Mouse (Mus musculus): ENCODE measurements around the gene Lamc2. TPM values are rescaled to one million over a fixed set of nuclear protein-coding genes. Genes with fewer than 3 reads are reported as not detected.

The Lamc2 gene
- polyA plus RNA-seq, 1 experiment, result 0.94 TPM

DNA sequence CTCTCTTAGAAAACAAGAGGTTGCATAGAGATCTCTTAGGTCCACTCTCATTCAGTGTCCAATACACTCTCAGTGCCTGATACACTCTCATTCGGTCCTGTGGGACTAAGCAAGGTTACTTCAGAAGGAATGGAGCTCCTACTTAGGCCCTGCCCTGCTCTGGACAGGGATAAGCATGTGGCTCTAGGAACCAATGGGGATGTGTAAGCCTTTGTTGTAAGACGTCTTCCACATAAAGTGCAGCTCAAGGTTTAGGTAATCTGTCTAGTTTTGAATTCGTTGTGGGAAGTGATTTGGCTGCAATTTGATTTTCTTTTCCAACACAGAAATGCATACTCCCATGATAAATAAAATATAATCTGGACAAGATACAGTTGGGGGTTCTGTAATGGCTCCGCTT, 6.1 kb downstream of the Lamc2 start:
- no peaks in the 10 kb centered on the region for H3K36me3 ChIP-seq (ENCODE audit: control insufficient read depth, insufficient read depth, low read length)
- no peaks in the 10 kb centered on the region for H3K27me3 ChIP-seq (ENCODE audit: control insufficient read depth, insufficient read depth, low read length)
- no peak overlapping the region for H3K27ac ChIP-seq (ENCODE audit: control insufficient read depth, insufficient read depth, low read depth, low read length)
- TF ChIP-seq CTCF (IDR thresholded peaks at IDR 0.05; ENCODE audit: control insufficient read depth, insufficient read depth, insufficient replicate concordance, low read depth, low read length) (no peak), POLR2A (IDR thresholded peaks at IDR 0.05; ENCODE audit: control insufficient read depth, low read depth, low read length) (no peak)
- no peak overlapping the region for H3K4me3 ChIP-seq (ENCODE audit: control insufficient read depth, low read depth, low read length)
- H3K4me1 ChIP-seq (ENCODE audit: control insufficient read depth, insufficient read depth, low read length), result no peaks in the 10 kb centered on the region

DNA sequence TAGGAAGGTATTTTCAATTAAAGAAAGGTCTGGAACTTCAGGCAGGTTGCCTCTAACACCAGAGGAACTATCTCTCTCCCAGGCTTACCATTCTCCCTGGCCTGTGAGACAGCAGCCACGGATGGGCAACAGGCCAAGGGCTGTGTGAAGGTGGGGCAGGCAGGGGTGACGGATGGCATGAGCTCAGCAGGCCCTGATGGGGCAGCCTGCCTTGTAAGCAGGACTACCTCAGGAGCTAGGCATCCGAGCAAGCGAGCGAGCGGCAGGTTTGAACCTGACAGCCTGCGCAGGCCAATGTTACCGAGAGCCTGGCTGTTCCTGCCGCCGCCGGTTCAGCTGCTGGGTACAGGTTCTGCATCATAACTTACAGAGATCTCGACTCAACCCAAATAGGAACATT, 11.4 kb downstream of the Lamc2 start:
- Histone ChIP-seq H3K4me3 (ENCODE audit: control insufficient read depth, low read depth, low read length) (no peak overlapping the region), H3K36me3 (ENCODE audit: control insufficient read depth, insufficient read depth, low read length) (no peaks in the 10 kb centered on the region), H3K27ac (ENCODE audit: control insufficient read depth, insufficient read depth, low read depth, low read length) (no peak overlapping the region), H3K4me1 (ENCODE audit: control insufficient read depth, insufficient read depth, low read length) (no peaks in the 10 kb centered on the region), H3K27me3 (ENCODE audit: control insufficient read depth, insufficient read depth, low read length) (no peaks in the 10 kb centered on the region)
- TF ChIP-seq CTCF (IDR thresholded peaks at IDR 0.05; ENCODE audit: control insufficient read depth, insufficient read depth, insufficient replicate concordance, low read depth, low read length) (no peak), POLR2A (IDR thresholded peaks at IDR 0.05; ENCODE audit: control insufficient read depth, low read depth, low read length) (no peak)

DNA sequence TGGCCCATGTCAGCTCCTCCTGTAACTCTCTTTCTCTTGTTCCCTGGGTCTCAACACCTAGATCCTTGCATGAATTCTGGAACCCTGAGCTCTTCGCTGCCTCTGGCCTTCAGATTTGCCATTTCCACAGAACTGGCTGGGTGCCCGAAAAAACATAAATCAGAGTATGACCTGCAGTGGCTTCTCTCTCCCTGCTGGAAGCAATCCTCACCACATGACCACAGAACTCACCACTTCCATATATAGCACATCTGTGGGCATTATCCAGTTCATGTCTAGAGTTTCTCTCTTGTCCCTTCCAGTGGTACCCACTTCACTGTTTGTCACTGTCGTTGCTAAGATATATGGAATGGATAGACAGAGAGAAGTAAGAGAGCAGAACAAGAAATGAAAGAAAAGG, 13.0 kb downstream of the Lamc2 start:
- no peaks in the 10 kb centered on the region for H3K27me3 ChIP-seq (ENCODE audit: control insufficient read depth, insufficient read depth, low read length)
- TF ChIP-seq CTCF (IDR thresholded peaks at IDR 0.05; ENCODE audit: control insufficient read depth, insufficient read depth, insufficient replicate concordance, low read depth, low read length) (no peak), POLR2A (IDR thresholded peaks at IDR 0.05; ENCODE audit: control insufficient read depth, low read depth, low read length) (no peak)
- no peaks in the 10 kb centered on the region for H3K36me3 ChIP-seq (ENCODE audit: control insufficient read depth, insufficient read depth, low read length)
- H3K27ac ChIP-seq (ENCODE audit: control insufficient read depth, insufficient read depth, low read depth, low read length), result no peak overlapping the region
- H3K4me3 ChIP-seq (ENCODE audit: control insufficient read depth, low read depth, low read length), result no peak overlapping the region
- no peaks in the 10 kb centered on the region for H3K4me1 ChIP-seq (ENCODE audit: control insufficient read depth, insufficient read depth, low read length)

DNA sequence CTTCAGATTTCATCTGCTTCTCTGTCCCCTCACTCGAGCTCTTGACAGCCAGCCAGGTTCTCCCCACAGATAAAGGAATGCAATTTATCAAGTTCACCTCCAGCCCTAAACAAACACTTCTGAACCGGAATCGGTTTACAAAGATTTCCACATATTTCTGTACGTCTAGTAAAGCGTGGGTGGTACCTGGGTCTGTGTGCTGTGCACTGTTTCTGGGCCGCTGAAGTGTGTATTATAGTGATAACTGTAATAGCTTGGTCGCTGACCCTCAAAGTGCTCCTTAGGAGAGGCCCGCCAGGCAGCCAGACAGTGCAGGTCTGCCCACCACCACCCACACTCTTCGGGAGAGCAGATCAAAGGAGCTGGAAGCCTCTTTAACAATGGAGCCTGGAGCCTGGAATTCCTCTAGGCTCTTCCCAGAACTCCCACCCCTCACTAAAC, 13.9 kb downstream of the Lamc2 start:
- Histone ChIP-seq H3K4me3 (ENCODE audit: control insufficient read depth, low read depth, low read length) (no peak overlapping the region), H3K27me3 (ENCODE audit: control insufficient read depth, insufficient read depth, low read length) (no peaks in the 10 kb centered on the region), H3K36me3 (ENCODE audit: control insufficient read depth, insufficient read depth, low read length) (no peaks in the 10 kb centered on the region), H3K4me1 (ENCODE audit: control insufficient read depth, insufficient read depth, low read length) (no peaks in the 10 kb centered on the region), H3K27ac (ENCODE audit: control insufficient read depth, insufficient read depth, low read depth, low read length) (no peak overlapping the region)
- no peak for TF ChIP-seq POLR2A (IDR thresholded peaks at IDR 0.05; ENCODE audit: control insufficient read depth, low read depth, low read length)
- no peak for TF ChIP-seq CTCF (IDR thresholded peaks at IDR 0.05; ENCODE audit: control insufficient read depth, insufficient read depth, insufficient replicate concordance, low read depth, low read length)

DNA sequence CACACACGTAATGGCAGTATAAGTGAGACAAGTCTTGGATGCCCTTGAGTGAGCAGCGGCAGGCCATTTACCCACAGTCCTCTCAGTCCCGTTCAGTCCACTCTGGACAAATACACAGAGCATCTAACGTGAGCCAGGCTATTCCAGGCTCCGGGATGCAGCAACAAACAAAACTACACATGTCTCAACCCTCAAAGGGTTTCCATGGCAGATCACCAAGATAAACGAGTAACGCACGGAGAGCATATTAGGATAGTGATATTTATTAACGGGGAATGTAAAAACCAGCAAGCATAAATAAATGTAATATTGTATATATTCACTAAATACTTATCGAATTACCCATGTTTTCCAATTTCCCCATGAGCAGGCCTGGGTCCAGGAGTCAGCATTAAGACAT, 15.2 kb downstream of the Lamc2 start:
- Histone ChIP-seq H3K36me3 (ENCODE audit: control insufficient read depth, insufficient read depth, low read length) (no peaks in the 10 kb centered on the region), H3K27ac (ENCODE audit: control insufficient read depth, insufficient read depth, low read depth, low read length) (no peak overlapping the region), H3K4me1 (ENCODE audit: control insufficient read depth, insufficient read depth, low read length) (no peaks in the 10 kb centered on the region), H3K27me3 (ENCODE audit: control insufficient read depth, insufficient read depth, low read length) (no peaks in the 10 kb centered on the region), H3K4me3 (ENCODE audit: control insufficient read depth, low read depth, low read length) (no peak overlapping the region)
- no peak for TF ChIP-seq POLR2A (IDR thresholded peaks at IDR 0.05; ENCODE audit: control insufficient read depth, low read depth, low read length)

DNA sequence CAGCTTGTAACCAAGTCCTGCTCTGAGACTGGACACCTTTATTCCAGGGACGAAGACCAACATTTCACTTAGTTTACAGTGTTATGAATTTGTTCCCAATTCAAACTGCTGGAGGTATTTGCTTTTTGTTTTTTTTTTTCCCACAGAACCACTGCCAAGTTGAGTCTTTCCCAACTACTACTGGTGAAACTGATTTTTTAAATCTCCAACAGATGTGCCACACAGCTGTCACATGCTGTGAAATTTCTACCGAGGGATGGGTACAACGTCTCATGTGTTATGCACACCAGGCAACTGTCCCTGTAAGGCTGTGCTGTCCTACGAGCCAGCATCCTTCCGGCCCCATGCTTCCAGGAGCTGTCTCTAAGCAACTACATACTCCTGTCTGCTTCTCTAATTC, 18.0 kb downstream of the Lamc2 start:
- H3K4me3 ChIP-seq (ENCODE audit: control insufficient read depth, low read depth, low read length), result no peak overlapping the region
- H3K27me3 ChIP-seq (ENCODE audit: control insufficient read depth, insufficient read depth, low read length), result no peaks in the 10 kb centered on the region
- no peaks in the 10 kb centered on the region for H3K36me3 ChIP-seq (ENCODE audit: control insufficient read depth, insufficient read depth, low read length)
- H3K4me1 ChIP-seq (ENCODE audit: control insufficient read depth, insufficient read depth, low read length), result no peaks in the 10 kb centered on the region
- no peak overlapping the region for H3K27ac ChIP-seq (ENCODE audit: control insufficient read depth, insufficient read depth, low read depth, low read length)
- TF ChIP-seq CTCF (IDR thresholded peaks at IDR 0.05; ENCODE audit: control insufficient read depth, insufficient read depth, insufficient replicate concordance, low read depth, low read length), result no peak
- no peak for TF ChIP-seq POLR2A (IDR thresholded peaks at IDR 0.05; ENCODE audit: control insufficient read depth, low read depth, low read length)

DNA sequence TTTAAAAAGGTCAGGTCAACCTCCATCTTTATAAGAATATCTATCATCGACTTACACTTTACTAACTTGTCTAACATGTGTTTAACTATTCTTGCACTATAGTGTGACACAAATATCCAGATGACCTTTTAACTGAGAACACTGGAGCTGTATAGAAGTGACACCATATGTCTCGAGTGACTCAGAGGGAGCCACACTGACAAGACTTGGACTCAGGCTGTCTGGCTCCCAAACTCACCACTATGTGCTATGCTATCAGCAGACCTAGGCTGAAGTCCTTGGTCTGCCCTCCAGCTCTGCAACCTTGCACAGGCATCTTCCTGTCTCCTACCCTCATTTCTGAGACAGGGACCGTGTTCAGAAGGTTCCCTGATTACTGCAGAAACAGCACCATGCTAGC, 22.4 kb downstream of the Lamc2 start:
- Histone ChIP-seq H3K4me3 (ENCODE audit: control insufficient read depth, low read depth, low read length) (no peak overlapping the region), H3K4me1 (ENCODE audit: control insufficient read depth, insufficient read depth, low read length) (no peaks in the 10 kb centered on the region), H3K27me3 (ENCODE audit: control insufficient read depth, insufficient read depth, low read length) (no peaks in the 10 kb centered on the region), H3K36me3 (ENCODE audit: control insufficient read depth, insufficient read depth, low read length) (no peaks in the 10 kb centered on the region), H3K27ac (ENCODE audit: control insufficient read depth, insufficient read depth, low read depth, low read length) (no peak overlapping the region)
- no peak for TF ChIP-seq CTCF (IDR thresholded peaks at IDR 0.05; ENCODE audit: control insufficient read depth, insufficient read depth, insufficient replicate concordance, low read depth, low read length)
- no peak for TF ChIP-seq POLR2A (IDR thresholded peaks at IDR 0.05; ENCODE audit: control insufficient read depth, low read depth, low read length)

DNA sequence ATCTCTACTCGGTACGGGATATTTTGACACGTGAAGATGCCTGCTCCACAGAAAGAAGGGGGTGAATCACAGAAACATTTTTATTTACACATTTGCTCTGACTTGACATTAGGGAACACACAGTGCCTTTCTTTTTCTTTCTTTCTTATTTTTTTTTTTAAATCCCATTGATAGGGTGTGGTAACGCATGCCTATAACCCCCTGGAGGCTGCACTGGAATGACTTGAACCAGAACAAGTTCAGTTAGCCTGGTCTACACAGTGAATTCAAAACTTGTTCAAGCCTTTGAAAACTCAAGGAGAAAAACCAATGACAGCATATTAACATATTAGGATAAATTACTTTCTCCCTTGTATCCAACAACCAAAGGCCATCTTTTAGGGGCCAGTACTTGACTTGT, 27.1 kb downstream of the Lamc2 start:
- Histone ChIP-seq H3K36me3 (ENCODE audit: control insufficient read depth, insufficient read depth, low read length) (no peaks in the 10 kb centered on the region), H3K27me3 (ENCODE audit: control insufficient read depth, insufficient read depth, low read length) (no peaks in the 10 kb centered on the region), H3K4me3 (ENCODE audit: control insufficient read depth, low read depth, low read length) (no peak overlapping the region), H3K4me1 (ENCODE audit: control insufficient read depth, insufficient read depth, low read length) (no peaks in the 10 kb centered on the region), H3K27ac (ENCODE audit: control insufficient read depth, insufficient read depth, low read depth, low read length) (no peak overlapping the region)
- TF ChIP-seq POLR2A (IDR thresholded peaks at IDR 0.05; ENCODE audit: control insufficient read depth, low read depth, low read length), result no peak
- no peak for TF ChIP-seq CTCF (IDR thresholded peaks at IDR 0.05; ENCODE audit: control insufficient read depth, insufficient read depth, insufficient replicate concordance, low read depth, low read length)
